Mouse (Mus musculus) gastrocnemius, postnatal 14 days (tissue): ENCODE measurements around the gene Tmem117. TPM values are rescaled to one million over a fixed set of nuclear protein-coding genes. Genes with fewer than 3 reads are reported as not detected.

Source experiments
- DNase-seq: peaks from one replicate; pipeline ENCODE4 v3.0.0; 2021; ENCODE audit warnings: mixed read lengths
- intact Hi-C: fragments of 180-260 bp; cut with DNase I; formaldehyde crosslinking; loops from one replicate; pipeline ENCODE4 v1.15.1; 2025; ENCODE audit warnings: low total_unique reads
- long read RNA-seq, 2 experiments: library from polyadenylated mRNA; stranded (forward); transcript quantifications; one replicate each; pipeline ENCODE4 v2.0.0; 2021
- total RNA-seq, 2 experiments: library from RNA; stranded (reverse); gene quantifications; 2 replicates each; pipeline ENCODE4 v1.2.3; 2021

Gene Tmem117
- 10 to 100 TPM; 26.8 to 30.0 TPM for total RNA-seq
- long read RNA-seq, experiment 1, transcript Tmem117-201 (8 exons, 2,717 nt) = major isoform, 21 of 22 reads
- long read RNA-seq, experiment 1, partial matches to known transcripts = 1 of 22 reads
- long read RNA-seq, experiment 1, other reads (novel, unspliced or antisense) = 0 of 22 reads
- long read RNA-seq, experiment 2, transcript Tmem117-201 (8 exons, 2,717 nt) = major isoform, 22 of 29 reads
- long read RNA-seq, experiment 2, partial matches to known transcripts = 3 of 29 reads
- long read RNA-seq, experiment 2, other reads (novel, unspliced or antisense) = 4 of 29 reads

- intact Hi-C loops = no loop called here
- DNase-seq = peak; percentile 66
These were observed at the start of gene Tmem117 for GRCm38 (mm10) chr15:94628830-94629601. Gene Tmem117, plus strand, starts transcription at chr15:94629232.

- DNase-seq = no peak
- intact Hi-C loops = no loop called here
These were observed 46.9 kb upstream of the Tmem117 start for GRCm38 (mm10) chr15:94582000-94582593.

GRCm38 (mm10) chr15:94583153-94583552 is 45.9 kb upstream of the Tmem117 start:
- intact Hi-C loops = no loop called here
- DNase-seq = no peak

- no peak for DNase-seq
- intact Hi-C loops = no loop called here
These were observed 44.3 kb upstream of the Tmem117 start for GRCm38 (mm10) chr15:94584738-94585137.

- intact Hi-C loops = no loop called here
- no peak for DNase-seq
These were observed 41.0 kb upstream of the Tmem117 start for GRCm38 (mm10) chr15:94587826-94588715.

- peak; percentile 99 for DNase-seq
- intact Hi-C loops = no loop called here
These were observed 39.6 kb upstream of the Tmem117 start, which contains the start of gene Twf1 for GRCm38 (mm10) chr15:94589219-94590075. Gene Twf1, minus strand, starts transcription at chr15:94589889.

- DNase-seq = no peak
- intact Hi-C loops = no loop called here
These were observed 38.9 kb upstream of the Tmem117 start for GRCm38 (mm10) chr15:94590083-94590482.

GRCm38 (mm10) chr15:94591356-94591755 is 37.7 kb upstream of the Tmem117 start:
- intact Hi-C loops = no loop called here
- no peak for DNase-seq

- no peak for DNase-seq
These were observed 35.4 kb upstream of the Tmem117 start for GRCm38 (mm10) chr15:94593586-94593985.

GRCm38 (mm10) chr15:94600145-94600707 is 28.8 kb upstream of the Tmem117 start:
- intact Hi-C loops = no loop called here
- DNase-seq = no peak

More at GRCm38 (mm10) chr15:94593586-94593985, 35.4 kb upstream of the Tmem117 start:
- intact Hi-C loops = no loop called here

GRCm38 (mm10) chr15:94601339-94601738 is 27.7 kb upstream of the Tmem117 start:
- intact Hi-C loops = no loop called here
- peak; percentile 54 for DNase-seq

- intact Hi-C loops = no loop called here
- DNase-seq = no peak
These were observed 26.6 kb upstream of the Tmem117 start for GRCm38 (mm10) chr15:94602441-94602840.

GRCm38 (mm10) chr15:94607768-94608167 is 21.3 kb upstream of the Tmem117 start:
- DNase-seq = no peak
- intact Hi-C loops = no loop called here

GRCm38 (mm10) chr15:94616036-94616435 is 13.0 kb upstream of the Tmem117 start:
- intact Hi-C loops = no loop called here
- DNase-seq = no peak

- intact Hi-C loops = no loop called here
- no peak for DNase-seq
These were observed 8.1 kb upstream of the Tmem117 start for GRCm38 (mm10) chr15:94620909-94621308.

GRCm38 (mm10) chr15:94628463-94628829 is 586 bp upstream of the Tmem117 start:
- intact Hi-C loops = no loop called here
- DNase-seq = no peak

- DNase-seq = no peak
- intact Hi-C loops = no loop called here
These were observed 1.5 kb downstream of the Tmem117 start for GRCm38 (mm10) chr15:94630553-94630952.

GRCm38 (mm10) chr15:94634524-94634923 is 5.5 kb downstream of the Tmem117 start:
- intact Hi-C loops = no loop called here
- DNase-seq = no peak
